Mouse (Mus musculus) heart, postnatal 14 days (tissue): Measurements from ENCODE around the gene Rgma. TPM values are rescaled to one million over a fixed set of nuclear protein-coding genes. Genes with fewer than 3 reads are reported as not detected.

ENCODE experiments used
- DNase-seq, 2 experiments: peaks; one replicate each; pipeline ENCODE4 v3.0.0; 2021 to 2022
- intact Hi-C: fragments of 180-260 bp; cut with DNase I; formaldehyde crosslinking; loops from one replicate; pipeline ENCODE4 v1.15.1; 2025
- long read RNA-seq, 2 experiments: library from polyadenylated mRNA; stranded (forward); transcript quantifications; one replicate each; pipeline ENCODE4 v2.0.0; 2021
- total RNA-seq, 2 experiments: library from RNA; stranded (reverse); gene quantifications; 2 replicates each; pipeline ENCODE4 v1.2.3; 2021

Rgma gene
- 10 to 100 TPM; 63.3 to 76.9 TPM for total RNA-seq
- long read RNA-seq, experiment 1, transcript Rgma-201 (4 exons, 3,586 nt), result major isoform, 12 of 30 reads
- long read RNA-seq, experiment 1, transcript Rgma-204 (3 exons, 3,371 nt), result minor isoform, 7 of 30 reads
- long read RNA-seq, experiment 1, partial matches to known transcripts, result 0 of 30 reads
- long read RNA-seq, experiment 1, other reads (novel, unspliced or antisense), result 11 of 30 reads
- long read RNA-seq, experiment 2, transcript Rgma-201 (4 exons, 3,586 nt), result major isoform, 14 of 25 reads
- long read RNA-seq, experiment 2, transcript Rgma-204 (3 exons, 3,371 nt), result minor isoform, 5 of 25 reads
- long read RNA-seq, experiment 2, partial matches to known transcripts, result 5 of 25 reads
- long read RNA-seq, experiment 2, other reads (novel, unspliced or antisense), result 1 of 25 reads

DNA sequence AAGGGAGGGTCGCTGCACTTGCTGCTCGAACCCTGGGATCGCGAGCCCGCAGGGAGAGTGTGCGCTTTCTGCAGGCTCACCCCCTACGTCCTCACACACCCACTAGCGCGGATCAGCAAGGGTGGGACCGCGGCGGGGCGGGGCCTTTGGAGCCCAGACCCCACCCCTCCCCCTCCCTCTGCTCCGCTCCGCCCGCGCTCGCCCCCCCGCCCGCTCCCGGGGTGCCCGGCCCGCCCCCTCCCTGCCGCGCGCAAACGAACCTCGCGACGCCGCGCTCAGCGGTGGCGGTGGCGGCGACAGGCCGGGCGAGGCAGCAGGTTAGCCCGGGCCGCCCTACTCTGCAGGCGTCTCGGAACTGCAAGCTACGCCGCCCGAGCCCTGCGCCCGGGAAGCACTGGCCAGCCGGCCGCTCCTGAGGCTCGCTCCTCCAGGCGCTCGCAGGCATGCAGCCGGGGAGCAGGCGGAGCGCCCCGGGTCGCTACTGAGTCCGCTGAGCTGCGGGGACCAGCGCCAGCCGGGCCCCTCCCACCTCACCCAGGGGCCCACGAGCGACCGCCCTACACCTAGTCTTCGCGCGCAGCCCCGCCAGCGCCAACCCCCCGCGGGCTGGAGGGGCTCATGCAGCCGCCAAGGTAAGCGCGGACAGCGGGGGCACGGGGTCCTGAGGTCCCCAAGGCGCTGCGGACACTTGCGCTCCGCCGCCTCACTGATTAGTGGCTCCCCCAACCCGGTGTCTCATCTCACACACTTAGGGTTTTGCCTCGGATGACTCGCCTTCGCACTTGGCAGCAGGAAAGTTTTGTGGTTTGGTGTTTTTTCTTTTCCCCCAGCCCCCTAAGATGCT lies at the start of gene Rgma:
TSS of gene Rgma (plus strand) at position 253 of the 844 bp plus-strand sequence.
- DNase-seq, result peak; percentile 77 to 79
- intact Hi-C loops, result loop anchor here (2.0 to 5.0 kb wide), 5 partner anchors 45 to 975 kb away; no protein-coding TSS in a partner anchor

DNA sequence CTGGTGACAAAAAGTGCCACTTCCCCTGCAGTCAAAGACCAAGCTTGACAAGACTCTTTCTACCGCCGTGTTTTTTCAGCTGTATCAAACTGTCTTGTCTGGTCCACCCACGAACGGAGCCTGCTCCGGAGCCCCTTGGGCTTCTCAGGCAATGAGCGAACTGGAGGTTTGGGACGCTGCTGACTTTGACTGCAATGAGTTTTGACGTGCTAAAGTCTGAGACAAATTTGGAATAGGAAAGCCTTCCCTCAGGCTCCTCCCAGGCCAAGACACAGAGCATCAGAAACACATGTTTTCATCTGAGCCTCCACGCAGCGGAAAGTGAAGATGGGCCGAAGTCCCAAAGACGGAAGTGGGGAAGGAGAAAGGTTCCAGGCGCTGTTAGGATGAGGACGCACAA lies 49.1 kb upstream of the Rgma start:
- intact Hi-C loops, result loop anchor here (5.0 kb wide), 1 partner anchor 49 kb away; no protein-coding TSS in a partner anchor

DNA sequence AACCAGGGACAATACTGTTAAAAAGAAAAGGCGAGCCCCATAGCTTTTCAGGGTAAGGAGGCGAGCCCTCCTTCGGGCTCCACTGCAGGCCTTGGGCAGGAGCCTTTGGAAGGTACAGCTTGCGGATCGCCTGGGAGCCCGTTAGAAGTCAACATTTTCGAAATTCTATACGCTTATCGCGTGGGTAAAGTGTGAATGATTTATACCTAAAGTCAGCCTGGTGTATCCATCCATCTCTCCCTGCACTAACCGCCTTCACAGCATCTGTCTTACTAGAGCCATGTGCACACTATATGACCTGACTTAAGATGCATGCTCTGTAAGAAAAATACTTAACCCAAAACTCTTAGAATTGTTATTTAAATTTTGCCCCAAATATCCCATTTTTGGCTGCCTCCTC lies 48.6 kb upstream of the Rgma start:
- no peak for DNase-seq
- intact Hi-C loops, result loop anchor here (5.0 kb wide), 1 partner anchor 49 kb away; no protein-coding TSS in a partner anchor

More for the DNA sequence above, 49.1 kb upstream of the Rgma start:
- peak; percentile 24 to 28 for DNase-seq

DNA sequence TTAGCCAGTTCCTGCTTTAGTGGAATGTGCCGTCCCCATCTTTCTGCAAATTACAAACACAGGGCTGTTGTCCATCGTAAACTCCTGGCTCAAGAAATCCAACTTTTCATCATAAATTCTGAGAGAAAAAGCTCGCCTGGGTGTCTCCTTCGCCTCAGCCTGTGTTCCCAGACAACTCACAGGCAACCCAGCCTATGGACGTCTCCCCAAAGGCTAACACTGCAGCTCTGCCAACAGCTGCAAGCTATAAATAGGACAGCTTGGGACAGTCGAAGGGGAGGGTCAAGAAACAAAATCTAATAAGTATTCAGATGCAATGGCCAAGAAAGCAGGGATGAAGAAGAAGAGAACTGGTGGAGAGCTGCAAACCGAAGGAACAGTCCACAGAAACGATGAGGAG lies 48.1 kb upstream of the Rgma start:
- intact Hi-C loops, result loop anchor here (5.0 kb wide), 1 partner anchor 50 kb away; no protein-coding TSS in a partner anchor
- peak; percentile 60 to 69 for DNase-seq

DNA sequence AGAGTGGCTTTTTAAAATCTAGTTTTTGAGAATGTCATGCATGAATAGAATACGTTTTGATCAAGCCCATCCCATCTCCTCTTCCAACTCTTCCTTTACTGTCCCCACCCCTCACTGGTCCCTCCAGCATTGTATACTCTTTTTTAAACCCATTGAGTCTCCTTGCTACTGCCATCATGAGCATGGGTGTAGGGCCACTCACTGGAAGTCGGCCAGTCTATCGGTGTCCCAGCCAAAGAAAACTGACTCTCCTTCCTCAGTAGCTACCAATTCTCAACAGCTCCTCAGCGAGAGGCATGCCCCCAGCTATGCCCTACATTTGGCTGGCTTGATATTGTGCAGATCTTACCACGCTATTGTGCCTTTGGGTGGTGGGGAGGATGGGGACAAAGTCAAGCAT lies 47.7 kb upstream of the Rgma start:
- DNase-seq, result no peak
- intact Hi-C loops, result loop anchor here (5.0 kb wide), 1 partner anchor 50 kb away; no protein-coding TSS in a partner anchor

DNA sequence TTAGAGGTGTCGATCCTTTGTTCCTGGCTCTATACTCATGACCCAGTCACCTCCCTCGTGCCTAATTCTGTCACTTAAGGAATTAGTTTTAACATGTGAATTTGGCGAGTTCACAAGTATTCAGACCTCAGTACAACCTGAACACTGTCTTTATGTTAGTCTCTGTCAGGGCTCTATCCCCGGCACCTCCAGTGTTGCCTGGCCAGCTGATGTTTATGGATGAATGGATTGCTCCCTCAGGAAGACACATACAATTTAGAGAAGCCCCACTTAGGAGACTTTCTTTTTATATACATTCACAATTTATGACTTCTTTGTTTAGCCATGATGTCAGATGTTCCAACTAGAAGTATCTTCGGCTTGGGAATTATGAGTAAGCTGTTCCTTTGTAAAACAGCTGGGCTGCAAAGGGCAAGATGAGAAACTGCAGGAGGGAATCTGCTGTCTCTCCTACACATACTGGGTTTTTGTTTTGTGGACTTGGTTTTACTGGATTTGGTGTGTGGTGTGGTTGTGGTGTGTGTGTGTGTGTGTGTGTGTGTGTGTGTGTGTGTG lies 46.6 kb upstream of the Rgma start:
- intact Hi-C loops, result loop anchor here (5.0 kb wide), 1 partner anchor 51 kb away; no protein-coding TSS in a partner anchor
- DNase-seq, result no peak

DNA sequence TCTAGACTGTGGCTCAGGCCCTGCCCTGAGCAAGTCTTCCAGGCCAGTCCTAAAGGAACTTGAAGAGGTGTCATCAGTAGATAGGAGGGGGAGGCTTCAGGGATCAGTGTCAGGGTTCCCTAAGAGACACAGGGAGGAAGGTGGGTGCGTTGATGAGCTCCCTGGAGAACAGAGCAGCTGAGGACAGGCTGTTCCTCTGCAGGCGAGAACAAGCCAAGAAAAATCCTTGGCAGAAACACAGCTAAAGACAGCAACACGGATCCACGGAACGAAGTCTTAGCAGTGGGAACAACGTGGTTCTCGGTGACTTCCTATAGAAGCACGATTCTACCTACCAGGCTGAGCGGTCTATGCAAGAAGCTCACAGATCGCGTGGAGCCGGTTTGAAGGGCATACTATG lies 44.6 kb upstream of the Rgma start:
- intact Hi-C loops, result loop anchor here (2.0 kb wide), 1 partner anchor 44 kb away; the partner anchor contains the start of gene Rgma
- peak in 1 of 2 experiments; percentile 25 for DNase-seq

DNA sequence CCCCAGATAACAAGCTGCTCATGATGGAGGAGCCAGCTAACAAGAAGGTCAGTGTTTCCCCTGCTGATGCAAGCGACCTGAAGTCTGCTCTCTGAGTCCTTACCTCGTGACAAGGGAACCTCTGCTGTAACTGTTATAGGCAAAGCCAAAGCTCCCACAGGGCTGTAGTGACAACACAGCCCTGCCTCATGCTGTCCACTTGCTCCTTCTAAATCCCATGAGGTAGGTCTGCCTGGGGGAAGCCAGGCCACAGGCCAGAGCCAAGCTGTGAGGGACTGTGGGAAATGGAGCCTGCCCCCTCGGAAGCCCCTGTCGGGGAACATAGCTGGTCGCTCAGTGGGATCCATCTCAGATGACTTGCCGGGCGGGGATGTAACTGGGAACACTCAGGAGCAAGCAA lies 43.7 kb upstream of the Rgma start:
- DNase-seq, result no peak
- intact Hi-C loops, result loop anchor here (2.0 kb wide), 1 partner anchor 43 kb away; the partner anchor contains the start of gene Rgma

DNA sequence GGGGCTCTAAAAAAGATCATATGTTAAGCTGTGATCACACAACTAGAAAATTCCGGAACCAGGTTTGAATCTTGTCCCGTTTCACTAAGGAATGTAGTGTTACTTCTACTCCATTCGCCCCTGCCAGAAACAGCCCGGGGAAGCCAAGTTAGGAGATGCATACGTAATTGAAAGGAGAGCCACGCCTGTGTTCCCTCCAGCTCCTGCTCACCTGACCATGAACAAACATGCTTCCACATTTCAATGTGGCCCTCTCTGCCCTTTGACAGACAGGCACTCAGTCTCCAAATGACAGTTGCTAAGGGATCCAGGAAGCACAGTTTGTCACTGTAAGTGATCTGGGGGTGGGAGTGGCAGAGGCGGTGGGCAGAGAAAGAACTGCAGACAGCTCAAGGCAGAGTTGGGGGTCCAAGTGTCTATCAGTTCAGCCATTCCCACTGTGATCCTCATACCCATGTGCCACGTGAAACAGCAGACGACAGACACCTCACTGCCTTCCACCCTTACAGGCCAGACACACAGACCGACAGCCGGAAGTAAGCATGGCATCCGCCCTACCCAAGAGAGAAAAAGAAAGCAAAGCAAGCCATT lies 41.8 kb upstream of the Rgma start:
- intact Hi-C loops, result no loop called here

DNA sequence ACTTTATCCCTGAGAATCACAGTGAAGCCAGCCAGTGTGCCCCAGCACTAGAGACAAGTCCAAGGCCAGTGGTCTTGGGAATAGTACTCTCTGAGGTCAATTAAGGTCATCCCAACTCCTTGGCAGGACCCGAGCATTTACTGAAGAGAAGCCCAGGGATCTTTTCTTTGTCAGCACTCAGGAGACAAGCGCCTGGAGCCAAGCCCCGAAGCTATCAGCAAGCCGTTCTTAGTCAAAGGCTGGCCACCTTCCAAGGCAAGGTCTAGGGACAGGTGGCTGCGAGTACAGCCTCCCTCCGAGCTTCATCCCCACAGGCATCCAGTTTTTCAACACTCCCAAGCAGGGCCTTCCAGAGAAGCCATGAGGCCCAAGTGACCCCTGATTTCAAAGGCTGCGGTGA lies 40.4 kb upstream of the Rgma start:
- intact Hi-C loops, result no loop called here
- DNase-seq, result peak; percentile 71 to 76

More for the DNA sequence above, 41.8 kb upstream of the Rgma start:
- DNase-seq, result no peak

DNA sequence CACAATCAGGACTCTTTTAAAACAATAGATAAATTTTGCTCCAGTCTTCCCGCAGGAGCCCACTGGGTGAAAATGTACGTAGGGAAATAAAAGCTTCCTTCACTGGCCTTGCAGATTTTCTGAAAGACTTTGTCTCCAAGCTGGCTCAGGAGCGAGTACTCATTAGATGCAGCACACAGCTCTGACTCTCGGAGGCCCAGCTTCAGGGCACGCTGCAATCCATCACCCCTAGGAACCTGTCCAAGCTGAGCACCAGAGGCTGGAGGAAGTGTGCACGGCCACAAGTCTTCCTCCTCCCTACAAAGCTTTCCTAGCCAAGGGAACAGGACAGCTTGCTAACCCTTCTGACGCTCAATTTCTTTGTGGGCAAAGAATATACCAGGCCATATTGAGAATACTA lies 38.9 kb upstream of the Rgma start:
- DNase-seq, result no peak
- intact Hi-C loops, result no loop called here

DNA sequence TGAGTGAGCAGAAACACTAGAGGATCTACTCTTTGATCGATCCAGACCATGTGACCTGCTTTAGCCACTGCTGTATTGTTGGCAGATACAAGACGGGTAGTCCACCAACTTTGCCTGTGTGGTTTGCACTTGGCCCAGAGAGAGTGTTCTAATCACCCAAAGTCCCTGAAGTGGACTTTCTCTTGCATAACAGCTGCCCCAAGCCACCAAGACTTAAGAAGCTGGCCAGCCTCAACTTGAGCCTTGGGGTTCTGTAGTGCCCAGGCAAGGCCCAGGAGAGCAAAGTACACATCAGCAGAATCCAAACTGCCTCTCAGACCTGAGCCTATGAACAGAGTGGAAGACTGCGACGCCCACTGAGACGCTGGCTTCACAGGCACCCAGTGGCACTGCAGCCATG lies 37.0 kb upstream of the Rgma start:
- no peak for DNase-seq
- intact Hi-C loops, result no loop called here

DNA sequence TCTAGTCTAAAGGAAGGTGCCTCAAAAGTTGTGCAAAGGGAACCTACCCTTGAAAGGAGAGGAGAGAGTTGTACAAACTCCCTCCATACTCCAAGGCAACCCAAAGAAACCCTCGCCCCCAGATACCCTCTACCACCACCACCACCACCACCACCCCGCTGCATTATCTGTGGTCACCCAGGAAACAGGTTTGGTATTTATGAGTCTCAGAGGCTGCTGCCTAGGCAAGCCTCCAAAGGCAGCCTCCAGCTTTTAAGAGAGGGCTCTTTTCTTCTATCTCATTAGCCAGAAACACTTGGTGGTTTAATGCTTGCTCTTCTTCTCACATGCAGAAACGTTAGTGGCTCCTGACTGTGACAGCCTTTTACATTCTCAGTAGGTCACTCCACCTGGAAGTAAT lies 31.5 kb upstream of the Rgma start:
- intact Hi-C loops, result no loop called here
- no peak for DNase-seq

DNA sequence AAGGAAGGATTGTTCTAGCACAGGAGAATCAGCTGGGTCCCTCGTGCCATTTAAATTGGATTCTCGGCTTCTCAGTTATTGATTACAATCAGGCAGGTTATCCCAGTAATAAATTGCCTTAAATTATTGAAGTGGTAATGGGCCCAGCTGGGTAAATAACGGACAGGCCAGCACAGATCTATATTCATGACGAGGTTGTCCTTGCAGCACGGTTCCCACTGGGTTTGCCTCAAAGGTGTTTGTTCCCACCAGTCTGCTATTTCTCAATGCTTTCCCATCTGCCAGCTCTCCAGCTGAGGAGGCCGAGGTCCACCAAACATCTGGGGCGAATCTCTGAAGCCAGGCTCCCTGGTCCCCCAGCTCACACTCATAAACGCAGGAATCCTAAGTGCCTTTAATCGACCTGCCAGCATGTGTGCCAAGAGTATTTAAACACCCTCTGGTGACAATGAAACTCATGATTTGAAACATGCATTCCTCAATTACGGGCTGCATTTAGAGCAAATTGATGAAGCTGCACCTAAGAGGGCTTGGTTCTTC lies 26.7 kb upstream of the Rgma start:
- DNase-seq, result no peak
- intact Hi-C loops, result no loop called here

DNA sequence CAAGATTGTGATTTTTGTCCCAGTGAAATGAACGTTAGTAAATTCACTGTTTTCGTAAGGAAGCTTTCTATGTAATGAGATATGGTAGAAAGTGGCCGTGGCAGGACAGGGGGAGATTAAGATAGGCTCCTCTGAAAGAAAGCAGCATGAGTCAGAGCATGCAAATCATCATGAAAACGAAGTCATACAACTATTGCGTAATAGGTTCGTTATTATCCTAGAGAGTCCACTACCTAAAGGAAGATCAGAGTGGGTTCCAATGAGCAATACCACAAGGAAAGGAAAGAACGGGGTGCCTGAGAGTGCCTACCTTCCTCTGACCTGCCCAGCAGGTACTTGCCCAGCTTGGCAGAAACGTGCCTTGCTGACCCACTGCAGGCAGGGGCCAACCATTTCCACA lies 26.2 kb upstream of the Rgma start:
- intact Hi-C loops, result no loop called here

DNA sequence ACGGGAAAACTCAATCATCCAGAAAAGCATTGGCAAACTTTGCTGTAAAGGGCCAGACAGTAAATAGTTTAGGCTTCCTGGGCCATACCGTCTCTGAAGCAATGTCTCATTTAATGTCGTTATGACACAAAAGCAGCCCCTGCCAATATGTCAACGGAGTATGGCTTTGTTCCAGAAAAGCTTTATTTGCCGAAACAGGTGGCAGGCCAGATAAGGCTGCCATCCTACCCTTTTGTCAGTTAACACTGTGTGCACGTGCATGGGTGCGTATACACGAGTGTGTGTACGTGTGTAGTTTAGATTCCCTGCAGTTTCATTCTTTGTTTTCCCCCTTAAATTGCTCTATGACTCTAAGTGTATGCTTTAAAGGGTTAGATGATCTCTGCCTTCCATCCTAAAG lies 20.1 kb upstream of the Rgma start:
- intact Hi-C loops, result no loop called here
- DNase-seq, result no peak

More for the DNA sequence above, 26.2 kb upstream of the Rgma start:
- no peak for DNase-seq

DNA sequence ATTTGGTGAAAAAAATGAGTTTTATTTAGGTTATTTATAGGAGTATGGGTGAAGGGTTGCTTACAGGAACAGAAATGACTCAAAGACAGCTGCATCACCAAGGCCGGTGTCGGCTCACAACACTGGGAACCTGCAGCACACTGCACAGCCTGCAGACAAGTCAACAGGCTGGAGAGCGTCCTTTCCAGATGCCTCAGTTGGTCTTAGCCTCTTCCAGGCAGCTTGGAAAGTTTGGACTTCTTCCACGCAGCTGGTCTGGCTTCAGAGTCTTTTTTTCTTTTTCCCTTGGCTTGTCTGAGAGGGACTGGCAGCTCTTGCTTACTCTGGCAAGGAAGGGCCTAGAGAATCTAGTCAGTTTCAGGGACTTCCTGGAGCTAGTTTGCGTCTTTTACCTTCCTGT lies 18.4 kb upstream of the Rgma start:
- intact Hi-C loops, result no loop called here
- DNase-seq, result no peak

DNA sequence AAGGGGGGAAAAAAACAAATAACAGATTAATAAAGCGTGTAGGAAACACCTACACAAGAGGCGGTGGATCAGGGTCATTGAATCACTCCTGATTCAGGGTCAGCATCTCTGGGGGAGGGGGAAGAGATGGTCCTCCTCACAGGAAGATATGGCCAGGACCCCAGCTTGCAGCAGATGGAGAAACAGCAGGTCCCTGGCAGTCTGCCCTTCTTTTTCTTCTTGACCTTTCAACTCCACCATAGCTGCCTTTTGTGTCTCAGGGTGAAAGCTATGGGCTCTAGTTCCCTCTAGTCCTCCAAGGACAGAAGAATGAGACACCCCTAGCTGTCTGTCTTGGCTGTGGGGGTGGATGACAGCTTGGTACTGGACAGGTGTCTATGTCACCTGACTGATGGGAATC lies 17.7 kb upstream of the Rgma start:
- intact Hi-C loops, result no loop called here
- DNase-seq, result no peak

DNA sequence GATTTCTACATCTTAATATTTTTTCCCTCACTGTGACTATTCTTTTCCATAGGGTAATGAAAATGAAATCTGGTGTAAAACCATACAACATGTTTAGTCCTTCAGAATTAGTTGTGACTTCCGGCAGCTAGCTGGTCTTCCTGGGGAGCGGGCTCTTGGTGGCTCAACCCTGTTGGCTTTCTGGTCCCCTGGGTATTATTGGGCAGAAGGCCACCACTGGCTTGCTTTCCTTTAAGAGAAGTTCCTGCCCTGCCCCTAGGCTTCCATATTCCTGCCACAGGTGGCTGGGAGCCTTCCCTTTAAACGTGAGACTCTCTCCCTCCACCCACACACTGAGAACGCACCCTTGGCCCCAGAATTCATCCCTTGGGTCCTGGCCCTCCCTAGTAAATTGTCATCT lies 9.8 kb upstream of the Rgma start:
- intact Hi-C loops, result no loop called here
- peak in 1 of 2 experiments; percentile 25 for DNase-seq

DNA sequence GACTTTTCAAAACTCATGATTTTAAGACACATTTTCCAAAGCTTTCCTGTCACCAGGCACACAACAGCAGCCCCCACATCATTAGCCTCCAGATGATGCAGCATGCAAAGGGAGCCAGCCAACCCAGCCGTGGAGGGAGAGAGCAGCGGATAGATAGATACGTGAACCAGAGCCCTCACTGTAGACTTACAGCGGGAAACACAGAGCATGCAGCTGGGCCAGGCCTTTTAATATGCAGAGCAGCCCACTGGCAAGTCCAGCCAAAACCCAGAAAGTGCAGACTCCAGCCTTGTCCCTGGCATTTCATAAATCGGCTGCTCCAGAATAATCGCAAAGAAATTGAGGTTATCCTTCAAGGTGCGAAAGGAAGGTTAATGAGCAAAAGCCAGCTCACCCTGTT lies 9.3 kb upstream of the Rgma start:
- intact Hi-C loops, result no loop called here
- DNase-seq, result no peak
